Mouse (Mus musculus): ENCODE results near the gene Med29. TPM values are rescaled to one million over a fixed set of nuclear protein-coding genes. Genes with fewer than 3 reads are reported as not detected.
A peak's percentile ranks its signal among the peaks of the same experiment; 100 is the strongest.

The Med29 gene
- polyA plus RNA-seq, 1 experiment from 2014 or later = 44.2 TPM

DNA sequence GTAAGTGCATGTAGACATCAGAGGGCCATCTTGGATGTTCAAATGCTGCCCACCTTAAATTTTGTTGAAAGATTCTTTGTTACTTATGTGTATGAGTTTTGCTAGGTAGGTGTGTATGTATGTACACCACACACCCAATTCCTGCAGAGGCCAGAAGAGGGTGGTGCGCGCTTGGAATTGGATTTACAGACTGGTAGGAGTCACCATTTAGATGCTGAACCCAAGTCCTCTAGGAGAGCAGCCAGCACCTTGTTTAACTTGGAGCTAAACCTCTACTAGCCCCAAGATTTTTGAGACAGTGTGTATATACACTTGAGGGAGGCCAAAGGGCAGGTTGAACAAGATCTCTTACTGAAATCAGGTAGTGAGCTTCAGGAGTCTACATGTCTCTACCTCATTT lies 39.2 kb downstream of the Med29 start:
- Histone ChIP-seq H3K27ac (ENCODE audit: low read depth, low read length) (no peak overlapping the region), H3K9ac (ENCODE audit: low read depth, low read length) (no peak overlapping the region), H3K4me3 (ENCODE audit: low read depth, low read length) (no peak overlapping the region), H3K27me3 (replicated peaks; ENCODE audit: control insufficient read depth, insufficient read depth, low read length) (no peaks in the 10 kb centered on the region), H3K4me1 (replicated peaks; ENCODE audit: control insufficient read depth, insufficient read depth, low read length) (peaks cover 7% of the 10 kb centered on the region; the same call in 1 of the 2 replicates), H3K4me2 (replicated peaks; ENCODE audit: low read depth) (no peak overlapping the region), H3K9me3 (ENCODE audit: control insufficient read depth) (no peaks in the 10 kb centered on the region), H3K36me3 (ENCODE audit: control insufficient read depth, insufficient read depth) (peaks cover 26% of the 10 kb centered on the region)
- TF ChIP-seq CTCF (IDR thresholded peaks at IDR 0.05; ENCODE audit: low read depth) = peak; percentile 51
- no peak for ATAC-seq
- 83% methylated on average over 2 of the region's 2 CpGs for WGBS

DNA sequence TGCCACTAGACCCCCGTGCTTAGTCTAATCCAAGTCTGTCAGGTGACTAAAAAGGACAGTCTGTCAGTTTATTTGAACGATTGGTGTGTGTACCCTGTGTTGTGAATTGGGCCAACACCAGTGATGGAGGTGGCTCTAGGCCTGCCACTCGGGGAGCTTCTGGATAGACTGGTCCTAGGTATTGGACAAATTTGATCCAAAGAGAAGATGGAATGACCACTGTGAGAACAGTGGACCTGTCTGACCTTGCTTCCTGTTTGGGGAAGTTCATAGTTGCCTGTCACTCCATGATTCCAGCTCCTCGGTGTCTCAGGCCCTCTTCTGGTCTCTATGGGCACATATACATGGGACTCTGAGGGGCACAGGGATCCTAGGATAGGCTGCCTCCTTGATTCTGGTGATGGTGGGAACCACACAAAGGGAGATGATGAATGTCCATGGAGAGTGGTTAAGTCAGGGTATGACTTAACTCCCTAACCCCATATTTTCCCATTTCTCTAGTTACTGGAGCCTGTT lies 40.8 kb downstream of the Med29 start:
- no peaks in the 10 kb centered on the region; the same call in 1 of the 2 replicates for H3K4me1 ChIP-seq (replicated peaks; ENCODE audit: control insufficient read depth, insufficient read depth, low read length)
- H3K27ac ChIP-seq (ENCODE audit: low read depth, low read length) = no peak overlapping the region
- H3K4me3 ChIP-seq (ENCODE audit: low read depth, low read length) = peak overlapping the region; percentile 87
- H3K27me3 ChIP-seq (replicated peaks; ENCODE audit: control insufficient read depth, insufficient read depth, low read length) = no peaks in the 10 kb centered on the region
- peak; percentile 25 for TF ChIP-seq CTCF (IDR thresholded peaks at IDR 0.05; ENCODE audit: low read depth)
- H3K4me2 ChIP-seq (replicated peaks; ENCODE audit: low read depth) = peak overlapping the region; percentile 77
- H3K36me3 ChIP-seq (ENCODE audit: control insufficient read depth, insufficient read depth) = peaks cover 26% of the 10 kb centered on the region
- 29% methylated on average over 4 of the region's 4 CpGs for WGBS
- no peak for ATAC-seq
- no peaks in the 10 kb centered on the region for H3K9me3 ChIP-seq (ENCODE audit: control insufficient read depth)
- peak overlapping the region; percentile 93 for H3K9ac ChIP-seq (ENCODE audit: low read depth, low read length)

DNA sequence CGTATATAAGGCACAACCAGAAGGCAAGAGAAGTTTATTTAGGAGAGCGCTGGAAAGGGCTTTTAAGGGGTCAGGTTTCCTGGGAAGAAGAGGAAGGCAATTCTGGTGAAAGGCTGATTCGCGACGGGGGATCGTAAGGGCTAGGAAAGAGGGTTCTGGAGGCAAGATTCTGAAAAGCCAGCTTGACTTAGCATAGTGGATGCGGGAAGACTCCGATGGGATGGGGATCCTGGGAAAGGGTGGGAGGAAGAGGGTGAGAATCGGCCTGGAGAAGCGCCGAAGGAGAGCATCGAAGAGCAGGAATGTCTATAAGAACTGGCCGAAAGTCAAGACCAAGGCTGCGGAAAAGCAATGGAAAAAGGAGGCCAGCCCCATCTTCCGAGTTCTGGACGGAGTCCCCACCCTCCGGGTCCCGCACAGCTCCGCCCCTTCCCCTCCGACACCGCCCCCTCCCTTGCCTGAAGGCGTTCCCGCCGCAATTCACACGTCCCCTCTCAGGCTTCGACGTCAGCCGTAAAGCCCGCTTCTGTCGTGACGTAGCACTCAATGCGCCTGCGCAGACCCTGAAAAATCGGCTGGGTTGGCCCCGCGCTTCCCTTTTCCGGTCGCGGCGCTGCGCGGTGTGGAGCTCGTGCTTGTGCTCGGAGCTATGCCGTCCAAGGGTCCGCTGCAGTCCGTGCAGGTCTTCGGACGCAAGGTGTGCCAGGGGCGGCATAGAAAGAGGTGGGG lies 42.2 kb downstream of the Med29 start, which contains the start of gene Rps16:
TSS of gene Rps16 (plus strand) at position 498 of the 729 bp plus-strand sequence.
- H3K27me3 ChIP-seq (replicated peaks; ENCODE audit: control insufficient read depth, insufficient read depth, low read length) = no peaks in the 10 kb centered on the region
- WGBS = 1% methylated on average over 49 of the region's 50 CpGs
- TF ChIP-seq CTCF (IDR thresholded peaks at IDR 0.05; ENCODE audit: low read depth) = no peak; the same call in 1 of the 2 replicates
- peak; percentile 88 for ATAC-seq
- H3K4me2 ChIP-seq (replicated peaks; ENCODE audit: low read depth) = peak within 1 kb of the TSS; percentile 77
- peak within 1 kb of the TSS; percentile 87 for H3K4me3 ChIP-seq (ENCODE audit: low read depth, low read length)
- H3K4me1 ChIP-seq (replicated peaks; ENCODE audit: control insufficient read depth, insufficient read depth, low read length) = no peaks in the 10 kb centered on the region; the same call in 1 of the 2 replicates
- peaks cover 26% of the 10 kb centered on the region for H3K36me3 ChIP-seq (ENCODE audit: control insufficient read depth, insufficient read depth)
- H3K27ac ChIP-seq (ENCODE audit: low read depth, low read length) = peak within 1 kb of the TSS; percentile 85
- H3K9me3 ChIP-seq (ENCODE audit: control insufficient read depth) = no peaks in the 10 kb centered on the region
- H3K9ac ChIP-seq (ENCODE audit: low read depth, low read length) = peak within 1 kb of the TSS; percentile 93

DNA sequence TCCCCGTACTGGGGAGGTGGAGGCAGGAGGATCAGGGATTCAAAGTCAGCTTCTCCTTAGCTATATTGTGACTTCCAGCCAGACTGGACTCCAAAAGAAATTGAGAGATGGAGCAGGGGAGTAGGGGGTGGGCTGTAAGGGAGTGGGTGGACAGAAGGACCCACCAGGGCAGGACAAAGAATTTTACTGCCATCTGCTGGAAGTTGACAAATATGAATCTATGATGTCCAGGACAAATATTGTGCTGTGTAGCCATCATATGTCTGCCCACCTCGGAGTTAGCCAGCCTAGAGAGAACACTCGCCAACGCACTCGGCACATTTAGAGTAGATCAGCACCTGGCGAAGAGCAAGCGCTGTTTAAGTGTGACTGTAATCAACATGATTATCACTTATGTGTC lies 43.9 kb downstream of the Med29 start:
- Histone ChIP-seq H3K27me3 (replicated peaks; ENCODE audit: control insufficient read depth, insufficient read depth, low read length) (no peaks in the 10 kb centered on the region), H3K27ac (ENCODE audit: low read depth, low read length) (no peak overlapping the region), H3K9ac (ENCODE audit: low read depth, low read length) (no peak overlapping the region), H3K4me2 (replicated peaks; ENCODE audit: low read depth) (no peak overlapping the region), H3K9me3 (ENCODE audit: control insufficient read depth) (no peaks in the 10 kb centered on the region), H3K4me3 (ENCODE audit: low read depth, low read length) (no peak overlapping the region), H3K4me1 (replicated peaks; ENCODE audit: control insufficient read depth, insufficient read depth, low read length) (no peaks in the 10 kb centered on the region; the same call in 1 of the 2 replicates), H3K36me3 (ENCODE audit: control insufficient read depth, insufficient read depth) (peaks cover 15% of the 10 kb centered on the region)
- 84% methylated on average over 7 of the region's 7 CpGs for WGBS
- TF ChIP-seq CTCF (IDR thresholded peaks at IDR 0.05; ENCODE audit: low read depth) = peak; percentile 53
- no peak for ATAC-seq

DNA sequence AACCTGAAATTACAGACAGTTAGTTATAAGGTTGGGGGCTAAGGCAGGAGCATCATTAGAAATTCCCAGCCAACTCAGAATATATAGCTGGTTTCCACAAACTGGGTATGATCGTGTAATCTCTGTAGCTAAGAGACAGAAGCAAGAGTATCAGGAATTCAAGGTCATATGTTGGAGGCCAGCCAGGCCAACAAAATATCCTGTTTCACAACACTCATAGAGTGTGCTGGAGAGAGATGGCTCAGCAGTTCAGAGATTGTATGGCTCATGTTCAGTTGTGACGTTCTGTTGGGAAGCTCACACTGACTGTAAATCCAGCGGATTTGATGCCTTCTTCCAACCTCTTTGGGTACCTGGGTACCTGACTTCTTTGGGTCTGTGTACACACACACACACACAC lies 44.8 kb downstream of the Med29 start:
- Histone ChIP-seq H3K27ac (ENCODE audit: low read depth, low read length) (no peak overlapping the region), H3K27me3 (replicated peaks; ENCODE audit: control insufficient read depth, insufficient read depth, low read length) (no peaks in the 10 kb centered on the region), H3K36me3 (ENCODE audit: control insufficient read depth, insufficient read depth) (peaks cover 9% of the 10 kb centered on the region; the same call in 1 of the 2 replicates), H3K4me1 (replicated peaks; ENCODE audit: control insufficient read depth, insufficient read depth, low read length) (no peaks in the 10 kb centered on the region; the same call in 1 of the 2 replicates), H3K9me3 (ENCODE audit: control insufficient read depth) (no peaks in the 10 kb centered on the region), H3K4me3 (ENCODE audit: low read depth, low read length) (no peak overlapping the region), H3K9ac (ENCODE audit: low read depth, low read length) (no peak overlapping the region), H3K4me2 (replicated peaks; ENCODE audit: low read depth) (no peak overlapping the region)
- TF ChIP-seq CTCF (IDR thresholded peaks at IDR 0.05; ENCODE audit: low read depth) = no peak
- ATAC-seq = no peak
- WGBS = 37% methylated on average over 3 of the region's 3 CpGs

DNA sequence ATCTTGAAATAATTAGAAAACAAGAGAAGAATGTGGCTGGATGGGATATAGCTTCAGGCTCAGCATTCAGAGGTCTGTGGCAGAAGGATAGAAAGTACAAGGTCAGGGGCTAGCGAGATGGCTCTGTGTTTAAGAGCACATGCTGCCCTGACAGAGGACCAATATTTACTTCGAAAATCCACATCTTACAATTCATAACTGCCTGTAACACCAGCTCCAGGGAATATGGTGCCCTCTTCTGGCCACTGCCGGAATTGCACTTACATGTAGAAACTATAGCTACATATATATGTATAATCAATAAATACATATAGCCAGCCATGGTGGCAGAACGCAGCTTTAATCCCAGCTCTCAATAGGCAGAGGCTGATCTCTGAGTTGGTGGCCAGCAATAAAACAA lies 47.9 kb downstream of the Med29 start:
- Histone ChIP-seq H3K27me3 (replicated peaks; ENCODE audit: control insufficient read depth, insufficient read depth, low read length) (no peaks in the 10 kb centered on the region), H3K4me2 (replicated peaks; ENCODE audit: low read depth) (no peak overlapping the region), H3K27ac (ENCODE audit: low read depth, low read length) (no peak overlapping the region), H3K4me1 (replicated peaks; ENCODE audit: control insufficient read depth, insufficient read depth, low read length) (no peaks in the 10 kb centered on the region; the same call in 1 of the 2 replicates), H3K9me3 (ENCODE audit: control insufficient read depth) (no peaks in the 10 kb centered on the region), H3K9ac (ENCODE audit: low read depth, low read length) (no peak overlapping the region), H3K36me3 (ENCODE audit: control insufficient read depth, insufficient read depth) (no peaks in the 10 kb centered on the region), H3K4me3 (ENCODE audit: low read depth, low read length) (no peak overlapping the region)
- TF ChIP-seq CTCF (IDR thresholded peaks at IDR 0.05; ENCODE audit: low read depth) = peak; percentile 91
- under 1% methylated on average over 4 of the region's 4 CpGs for WGBS
- ATAC-seq = no peak

Measured in intestine, postnatal 0 days (tissue).